Mouse (Mus musculus) liver, embryonic 15.5 days (tissue): Measurements from ENCODE around the gene Dguok. TPM values are rescaled to one million over a fixed set of nuclear protein-coding genes. Genes with fewer than 3 reads are reported as not detected.

Experiments
- ATAC-seq: fragments of 200-750 bp; cut with Nextera tagmentation; 2 replicates; pipeline ENCODE4 v1.8.0; 2017; ENCODE audit warnings: moderate number of reproducible peaks, mild to moderate bottlenecking, moderate library complexity; ENCODE audit not compliant: insufficient read depth
- H3K27ac ChIP-seq: fragments of 300-500 bp; sonication (generic); replicated peaks from 2 replicates; pipeline ENCODE4 v1.5.1; 2015; ENCODE audit warnings: mild to moderate bottlenecking, inconsistent platforms
- H3K27me3 ChIP-seq: fragments of 300-500 bp; sonication (generic); 2 replicates; pipeline ENCODE4 v1.6.1; 2015; ENCODE audit warnings: mild to moderate bottlenecking, inconsistent platforms
- H3K36me3 ChIP-seq: fragments of 300-500 bp; sonication (generic); replicated peaks from 2 replicates; pipeline ENCODE4 v1.6.1; 2015; ENCODE audit warnings: moderate library complexity, mild to moderate bottlenecking, inconsistent platforms
- H3K4me1 ChIP-seq: fragments of 300-500 bp; sonication (generic); replicated peaks from 2 replicates; pipeline ENCODE4 v1.6.1; 2015; ENCODE audit warnings: inconsistent platforms
- H3K4me2 ChIP-seq: fragments of 300-500 bp; sonication (generic); 2 replicates; pipeline ENCODE4 v1.6.1; 2015; ENCODE audit warnings: moderate library complexity, mild to moderate bottlenecking, inconsistent platforms
- H3K4me3 ChIP-seq: fragments of 300-500 bp; sonication (generic); replicated peaks from 2 replicates; pipeline ENCODE4 v1.5.1; 2015; ENCODE audit warnings: mild to moderate bottlenecking, inconsistent platforms
- H3K9ac ChIP-seq: fragments of 300-500 bp; sonication (generic); 2 replicates; pipeline ENCODE4 v1.6.1; 2015; ENCODE audit warnings: moderate library complexity, mild to moderate bottlenecking, inconsistent platforms
- H3K9me3 ChIP-seq: fragments of 300-500 bp; sonication (generic); replicated peaks from 2 replicates; pipeline ENCODE4 v1.6.1; 2016; ENCODE audit warnings: inconsistent platforms
- WGBS: fragments of 180-500 bp; shearing (Covaris S2); methylation state at CpG from one replicate; pipeline ENCODE4 v1.1.7; 2015; ENCODE audit warnings: mixed read lengths; ENCODE audit not compliant: insufficient replicate concordance; 5-methylcytosine and 5-hydroxymethylcytosine counted together
- polyA plus RNA-seq: library from polyadenylated mRNA; unstranded; fragments of >200 nt; fragmentation: Nextera tagmentation; extraction: Ambion mirVana; gene quantifications from 2 replicates; pipeline ENCODE4 v1.2.1, GENCODE M21; 2015

The Dguok gene
- polyA plus RNA-seq, 1 experiment from 2014 or later = 28.4 TPM

GRCm38 (mm10) chr6:83441259-83442061, 65.3 kb downstream of the Dguok start:
- ATAC-seq = peak; percentile 96
- 1% methylated on average over 48 of the region's 48 CpGs for WGBS
- H3K4me1 ChIP-seq = peaks cover 83% of the 10 kb centered on the region

DNA sequence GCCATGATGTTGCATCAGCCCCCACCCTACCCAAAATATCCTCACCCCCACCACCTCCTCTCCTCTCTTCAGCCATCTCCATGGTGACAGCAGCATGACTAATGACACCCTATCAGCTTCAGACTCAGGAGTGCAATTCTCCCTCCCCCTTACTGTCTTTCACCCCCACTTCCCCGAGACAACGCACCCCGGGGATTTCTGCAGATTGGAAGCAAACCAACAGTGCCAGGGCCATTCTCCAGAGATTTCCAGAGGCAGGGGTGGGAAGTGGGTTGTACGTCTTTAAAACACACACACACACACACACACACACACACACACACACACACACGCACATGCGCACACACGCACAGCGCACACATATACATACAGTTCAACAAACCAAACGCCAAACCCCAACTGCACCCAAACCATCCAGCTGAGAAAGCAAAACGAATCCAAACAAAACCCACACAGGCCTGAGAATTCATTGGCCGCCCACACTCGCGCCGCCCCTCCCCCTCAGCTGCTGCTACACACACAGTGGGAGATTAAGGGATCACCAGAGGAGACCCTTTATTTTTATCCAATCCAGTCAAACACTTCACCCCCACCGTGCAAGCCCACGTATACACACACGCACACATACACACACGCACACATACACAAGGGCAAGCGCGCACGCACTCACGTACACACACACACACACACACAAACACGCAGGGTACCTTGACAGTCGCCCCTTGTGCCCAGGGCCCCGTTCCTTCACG, 66.1 kb downstream of the Dguok start:
- H3K9me3 ChIP-seq = no peaks in the 10 kb centered on the region
- H3K36me3 ChIP-seq = peaks cover 16% of the 10 kb centered on the region; the same call in 1 of the 2 replicates
- peaks cover 80% of the 10 kb centered on the region for H3K4me1 ChIP-seq
- peak overlapping the region; percentile 97 for H3K4me2 ChIP-seq
- WGBS = 32% methylated on average over 26 of the region's 26 CpGs
- H3K27ac ChIP-seq = peak overlapping the region; percentile 87
- peak overlapping the region; percentile 76 for H3K9ac ChIP-seq
- ATAC-seq = peak; percentile 4
- H3K27me3 ChIP-seq = no peaks in the 10 kb centered on the region
- peak overlapping the region; percentile 74 for H3K4me3 ChIP-seq

More at GRCm38 (mm10) chr6:83441259-83442061, 65.3 kb downstream of the Dguok start:
- H3K27me3 ChIP-seq = no peaks in the 10 kb centered on the region
- no peaks in the 10 kb centered on the region for H3K9me3 ChIP-seq
- peaks cover 16% of the 10 kb centered on the region; the same call in 1 of the 2 replicates for H3K36me3 ChIP-seq
- peak overlapping the region; percentile 74 for H3K4me3 ChIP-seq
- peak overlapping the region; percentile 87 for H3K27ac ChIP-seq
- H3K9ac ChIP-seq = peak overlapping the region; percentile 76
- H3K4me2 ChIP-seq = peak overlapping the region; percentile 97

DNA sequence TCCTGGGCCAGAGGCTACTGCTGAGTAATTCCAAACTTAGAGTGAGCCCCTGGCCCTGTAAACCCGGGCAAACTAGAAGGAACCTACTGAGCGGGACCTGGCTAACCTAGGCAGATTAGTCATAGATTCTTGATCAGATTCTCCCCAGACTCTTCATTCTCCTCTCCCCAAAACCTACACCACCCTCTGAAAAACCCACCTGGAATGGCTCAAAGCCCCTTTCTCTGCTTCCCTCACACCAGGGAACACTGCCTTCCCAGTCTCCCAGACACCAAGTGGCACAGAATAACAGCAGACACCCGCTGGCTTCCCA, 66.6 kb downstream of the Dguok start:
- Histone ChIP-seq H3K9ac (peak overlapping the region; percentile 76; the same call in 1 of the 2 replicates), H3K4me1 (peaks cover 83% of the 10 kb centered on the region), H3K4me2 (peak overlapping the region; percentile 97), H3K27me3 (no peaks in the 10 kb centered on the region), H3K9me3 (no peaks in the 10 kb centered on the region), H3K27ac (0 out of 2 replicates have a peak overlapping the region, but pooled peaks have one; percentile 15), H3K36me3 (peaks cover 17% of the 10 kb centered on the region; the same call in 1 of the 2 replicates), H3K4me3 (peak overlapping the region; percentile 74)
- ATAC-seq = no peak
- 72% methylated on average over 3 of the region's 3 CpGs for WGBS

DNA sequence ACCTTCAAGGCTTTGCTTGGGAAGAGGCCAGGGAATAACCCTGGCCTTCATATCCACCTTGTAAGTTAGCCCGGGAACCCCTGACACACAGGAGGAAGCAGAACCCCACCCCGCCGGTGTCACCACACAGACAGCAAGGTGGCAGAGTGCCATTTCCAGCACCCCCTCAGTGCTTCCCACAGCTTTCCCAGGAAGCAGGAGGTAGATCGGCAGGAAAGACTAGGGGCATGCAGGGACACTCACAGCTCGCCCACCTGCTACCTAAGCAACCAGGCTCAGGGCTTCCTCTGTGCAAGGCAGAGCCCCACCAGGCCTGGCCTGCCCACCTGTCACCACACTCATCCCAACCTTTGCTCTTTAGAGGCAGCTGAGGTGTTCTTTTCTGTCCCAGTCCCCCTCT, 67.0 kb downstream of the Dguok start:
- 0 out of 2 replicates have a peak overlapping the region, but pooled peaks have one; percentile 15 for H3K27ac ChIP-seq
- peak overlapping the region; percentile 76; the same call in 1 of the 2 replicates for H3K9ac ChIP-seq
- H3K36me3 ChIP-seq = peaks cover 19% of the 10 kb centered on the region; the same call in 1 of the 2 replicates
- H3K4me3 ChIP-seq = 0 out of 2 replicates have a peak overlapping the region, but pooled peaks have one; percentile 74
- no peaks in the 10 kb centered on the region for H3K9me3 ChIP-seq
- H3K4me1 ChIP-seq = peaks cover 82% of the 10 kb centered on the region
- H3K4me2 ChIP-seq = peak overlapping the region; percentile 97
- ATAC-seq = no peak
- WGBS = 73% methylated on average over 5 of the region's 5 CpGs
- H3K27me3 ChIP-seq = no peaks in the 10 kb centered on the region

DNA sequence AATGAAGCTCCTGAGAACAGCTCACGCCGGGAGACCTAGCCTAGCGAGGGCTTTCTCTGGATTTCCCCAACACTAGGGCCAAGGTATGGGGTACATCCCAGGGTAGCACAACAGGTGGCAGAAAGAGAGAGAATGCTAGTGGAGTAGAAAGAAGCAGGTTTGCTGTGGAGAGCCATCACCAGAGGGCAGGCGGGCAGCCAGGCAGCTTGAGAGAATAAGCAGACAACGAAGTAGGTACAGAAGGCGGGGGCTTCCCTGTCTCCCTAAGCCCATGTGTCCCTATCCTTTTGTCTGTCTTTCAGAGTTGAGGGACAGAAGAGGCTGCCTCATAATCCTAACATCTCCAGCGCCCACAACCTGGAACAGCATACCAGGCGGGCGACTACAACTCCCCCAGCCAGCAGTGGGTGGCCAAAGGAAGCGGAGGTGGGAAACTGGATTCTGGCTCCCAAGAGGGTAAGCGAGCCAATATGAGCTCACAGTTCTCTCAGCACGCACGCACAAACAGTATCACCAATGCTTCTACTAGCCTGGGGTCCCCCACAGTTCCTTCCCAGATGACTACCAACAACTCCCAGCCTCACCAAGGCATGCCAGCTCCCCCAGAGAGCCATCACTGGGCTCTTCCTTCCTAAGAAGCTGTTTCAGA, 67.5 kb downstream of the Dguok start:
- no peak overlapping the region for H3K4me3 ChIP-seq
- H3K9ac ChIP-seq = no peak overlapping the region
- H3K4me2 ChIP-seq = peak overlapping the region; percentile 97

DNA sequence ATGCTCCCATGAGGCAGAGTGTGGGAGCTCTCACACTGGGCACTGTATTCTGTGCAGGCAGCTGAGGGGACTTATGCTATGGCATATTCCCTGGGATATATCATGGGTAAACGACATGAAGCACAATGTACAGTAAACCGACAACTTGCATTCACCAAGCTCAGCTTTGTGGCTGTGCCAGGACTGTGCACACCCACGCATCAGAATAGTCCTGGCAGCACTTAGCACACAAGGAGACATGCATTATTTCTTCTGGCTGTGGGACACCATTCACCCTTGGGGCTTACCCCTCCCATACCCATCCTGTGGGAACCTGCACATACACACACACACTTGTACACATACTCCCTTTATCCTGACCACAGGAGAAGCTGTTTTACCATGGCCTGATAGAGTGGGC, 68.2 kb downstream of the Dguok start:
- ATAC-seq = no peak
- Histone ChIP-seq H3K27me3 (no peaks in the 10 kb centered on the region), H3K4me1 (peaks cover 70% of the 10 kb centered on the region), H3K9ac (no peak overlapping the region), H3K27ac (no peak overlapping the region), H3K36me3 (peaks cover 19% of the 10 kb centered on the region; the same call in 1 of the 2 replicates), H3K4me3 (no peak overlapping the region), H3K9me3 (no peaks in the 10 kb centered on the region), H3K4me2 (no peak overlapping the region)
- WGBS = 84% methylated on average over 3 of the region's 3 CpGs

More for the DNA sequence above, 67.5 kb downstream of the Dguok start:
- H3K4me1 ChIP-seq = peaks cover 77% of the 10 kb centered on the region
- no peaks in the 10 kb centered on the region for H3K27me3 ChIP-seq
- peaks cover 19% of the 10 kb centered on the region; the same call in 1 of the 2 replicates for H3K36me3 ChIP-seq
- WGBS = 85% methylated on average over 13 of the region's 13 CpGs
- no peak for ATAC-seq
- H3K27ac ChIP-seq = no peak overlapping the region
- no peaks in the 10 kb centered on the region for H3K9me3 ChIP-seq

- H3K36me3 ChIP-seq = peaks cover 26% of the 10 kb centered on the region; the same call in 1 of the 2 replicates
- H3K27me3 ChIP-seq = no peaks in the 10 kb centered on the region
- no peak for ATAC-seq
- no peaks in the 10 kb centered on the region for H3K9me3 ChIP-seq
- H3K4me3 ChIP-seq = no peak overlapping the region
- H3K4me1 ChIP-seq = peaks cover 63% of the 10 kb centered on the region
- no peak overlapping the region for H3K27ac ChIP-seq
- H3K9ac ChIP-seq = no peak overlapping the region
- WGBS = 47% methylated on average over 3 of the region's 3 CpGs
- no peak overlapping the region for H3K4me2 ChIP-seq
Observed at GRCm38 (mm10) chr6:83437802-83438201, 69.0 kb downstream of the Dguok start.

GRCm38 (mm10) chr6:83437225-83437624, 69.5 kb downstream of the Dguok start:
- H3K9ac ChIP-seq = no peak overlapping the region
- 68% methylated on average over 3 of the region's 3 CpGs for WGBS
- peaks cover 26% of the 10 kb centered on the region; the same call in 1 of the 2 replicates for H3K36me3 ChIP-seq
- H3K4me1 ChIP-seq = peaks cover 60% of the 10 kb centered on the region
- H3K4me2 ChIP-seq = no peak overlapping the region
- H3K27ac ChIP-seq = no peak overlapping the region
- no peak overlapping the region for H3K4me3 ChIP-seq
- H3K27me3 ChIP-seq = no peaks in the 10 kb centered on the region
- no peaks in the 10 kb centered on the region for H3K9me3 ChIP-seq
- no peak for ATAC-seq

DNA sequence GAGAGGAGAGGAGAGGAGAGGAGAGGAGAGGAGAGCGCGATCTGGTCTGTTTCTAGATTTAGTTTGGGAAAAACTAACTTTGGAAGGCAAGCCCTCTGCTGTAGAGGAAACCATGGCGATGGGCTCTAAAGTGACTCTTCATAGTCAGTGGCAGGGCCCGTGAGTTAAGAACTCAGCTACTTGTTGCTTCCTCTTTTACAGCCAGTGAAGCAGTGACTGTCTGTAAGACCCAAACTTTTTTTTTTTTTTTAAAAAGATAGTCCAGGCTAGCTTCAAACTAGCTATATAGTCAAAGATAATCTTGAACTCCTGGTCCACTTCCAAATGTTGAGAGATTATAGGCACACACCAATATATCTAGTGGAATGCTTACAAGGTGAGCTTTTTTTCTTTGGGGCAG, 70.2 kb downstream of the Dguok start:
- H3K27me3 ChIP-seq = no peaks in the 10 kb centered on the region
- whole genome bisulfite sequencing = 54% methylated on average over 4 of the region's 4 CpGs
- no peak overlapping the region for H3K27ac ChIP-seq
- H3K4me3 ChIP-seq = no peak overlapping the region
- no peak overlapping the region for H3K4me2 ChIP-seq
- H3K9me3 ChIP-seq = no peaks in the 10 kb centered on the region
- peaks cover 54% of the 10 kb centered on the region for H3K4me1 ChIP-seq
- peaks cover 26% of the 10 kb centered on the region; the same call in 1 of the 2 replicates for H3K36me3 ChIP-seq
- no peak for ATAC-seq
- H3K9ac ChIP-seq = no peak overlapping the region

- H3K9ac ChIP-seq = no peak overlapping the region
- H3K4me3 ChIP-seq = no peak overlapping the region
- no peaks in the 10 kb centered on the region for H3K27me3 ChIP-seq
- no peaks in the 10 kb centered on the region for H3K9me3 ChIP-seq
- no peak overlapping the region for H3K4me2 ChIP-seq
- H3K27ac ChIP-seq = no peak overlapping the region
- ATAC-seq = no peak
- WGBS = 69% methylated on average over 5 of the region's 5 CpGs
- H3K4me1 ChIP-seq = peaks cover 41% of the 10 kb centered on the region
- H3K36me3 ChIP-seq = peaks cover 26% of the 10 kb centered on the region; the same call in 1 of the 2 replicates
Observed at GRCm38 (mm10) chr6:83435174-83435573, 71.6 kb downstream of the Dguok start.
